Mouse (Mus musculus): ENCODE data around the gene Dmgdh. TPM values are rescaled to one million over a fixed set of nuclear protein-coding genes. Genes with fewer than 3 reads are reported as not detected.
A peak's percentile ranks its signal among the peaks of the same experiment; 100 is the strongest.

Gene Dmgdh
- polyA plus RNA-seq, 1 experiment = 0.17 TPM

GRCm38 (mm10) chr13:93772279-93772636 lies 98.0 kb downstream of the Dmgdh start:
- TF ChIP-seq POLR2A (IDR thresholded peaks at IDR 0.05; ENCODE audit: control insufficient read depth, low read depth, low read length) = no peak
- TF ChIP-seq CTCF (IDR thresholded peaks at IDR 0.05; ENCODE audit: control insufficient read depth, insufficient read depth, insufficient replicate concordance, low read depth, low read length) = no peak
- Histone ChIP-seq H3K4me3 (ENCODE audit: control insufficient read depth, low read depth, low read length) (peak overlapping the region; percentile 85), H3K27ac (ENCODE audit: control insufficient read depth, insufficient read depth, low read depth, low read length) (peak overlapping the region; percentile 51; the same call in 1 of the 2 replicates), H3K4me1 (ENCODE audit: control insufficient read depth, insufficient read depth, low read length) (peaks cover 14% of the 10 kb centered on the region), H3K36me3 (ENCODE audit: control insufficient read depth, insufficient read depth, low read length) (no peaks in the 10 kb centered on the region), H3K27me3 (ENCODE audit: control insufficient read depth, insufficient read depth, low read length) (no peaks in the 10 kb centered on the region)

DNA sequence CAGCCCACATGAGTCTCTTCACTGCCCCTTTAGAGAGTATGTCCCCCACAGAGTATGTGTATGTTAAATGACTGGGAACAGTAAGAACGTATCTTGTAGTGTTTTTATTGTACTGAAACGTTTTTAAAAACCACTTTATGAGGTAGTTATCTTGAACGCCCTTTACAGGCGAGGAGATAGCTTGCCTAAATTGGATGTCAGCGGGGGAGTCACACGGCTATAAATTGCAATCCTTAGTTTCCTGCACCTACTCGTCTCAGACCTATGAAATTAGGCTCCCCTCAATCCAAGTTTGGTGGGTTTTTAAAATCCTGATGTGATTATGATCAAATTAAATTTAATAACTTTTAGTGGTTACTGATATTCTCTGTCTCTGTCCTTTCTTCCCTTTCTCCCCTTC lies 98.6 kb downstream of the Dmgdh start:
- Histone ChIP-seq H3K36me3 (ENCODE audit: control insufficient read depth, insufficient read depth, low read length) (no peaks in the 10 kb centered on the region), H3K27ac (ENCODE audit: control insufficient read depth, insufficient read depth, low read depth, low read length) (no peak overlapping the region), H3K27me3 (ENCODE audit: control insufficient read depth, insufficient read depth, low read length) (no peaks in the 10 kb centered on the region), H3K4me3 (ENCODE audit: control insufficient read depth, low read depth, low read length) (no peak overlapping the region), H3K4me1 (ENCODE audit: control insufficient read depth, insufficient read depth, low read length) (peaks cover 14% of the 10 kb centered on the region)
- no peak for TF ChIP-seq POLR2A (IDR thresholded peaks at IDR 0.05; ENCODE audit: control insufficient read depth, low read depth, low read length)
- no peak for TF ChIP-seq CTCF (IDR thresholded peaks at IDR 0.05; ENCODE audit: control insufficient read depth, insufficient read depth, insufficient replicate concordance, low read depth, low read length)

GRCm38 (mm10) chr13:93773704-93774315 lies 99.6 kb downstream of the Dmgdh start:
- Histone ChIP-seq H3K27me3 (ENCODE audit: control insufficient read depth, insufficient read depth, low read length) (no peaks in the 10 kb centered on the region), H3K4me3 (ENCODE audit: control insufficient read depth, low read depth, low read length) (no peak overlapping the region), H3K36me3 (ENCODE audit: control insufficient read depth, insufficient read depth, low read length) (no peaks in the 10 kb centered on the region), H3K4me1 (ENCODE audit: control insufficient read depth, insufficient read depth, low read length) (peaks cover 14% of the 10 kb centered on the region), H3K27ac (ENCODE audit: control insufficient read depth, insufficient read depth, low read depth, low read length) (no peak overlapping the region)
- TF ChIP-seq CTCF (IDR thresholded peaks at IDR 0.05; ENCODE audit: control insufficient read depth, insufficient read depth, insufficient replicate concordance, low read depth, low read length) (no peak), POLR2A (IDR thresholded peaks at IDR 0.05; ENCODE audit: control insufficient read depth, low read depth, low read length) (no peak)

DNA sequence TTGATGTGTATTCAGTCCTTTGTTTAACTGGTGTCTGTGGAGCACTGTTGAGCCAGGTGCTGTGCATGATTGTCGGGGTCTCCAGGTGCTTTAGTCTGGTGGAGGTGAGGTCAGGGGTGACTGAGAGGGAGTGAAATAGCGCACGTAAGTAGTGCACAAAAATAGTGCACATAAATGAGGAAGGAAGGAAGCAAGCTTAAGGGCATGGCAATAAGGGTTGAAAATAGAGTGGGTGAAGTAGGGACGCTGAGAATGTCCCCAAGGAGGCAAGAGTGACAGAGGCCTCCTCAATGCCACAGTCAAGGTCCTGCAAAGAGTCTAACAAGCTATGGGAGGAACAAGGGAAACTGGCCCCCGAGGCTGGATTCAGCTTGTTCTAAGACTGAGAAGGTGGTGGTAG lies 108.6 kb downstream of the Dmgdh start:
- no peak overlapping the region for H3K27ac ChIP-seq (ENCODE audit: control insufficient read depth, insufficient read depth, low read depth, low read length)
- H3K4me1 ChIP-seq (ENCODE audit: control insufficient read depth, insufficient read depth, low read length) = no peaks in the 10 kb centered on the region
- H3K36me3 ChIP-seq (ENCODE audit: control insufficient read depth, insufficient read depth, low read length) = no peaks in the 10 kb centered on the region
- TF ChIP-seq POLR2A (IDR thresholded peaks at IDR 0.05; ENCODE audit: control insufficient read depth, low read depth, low read length) (no peak), CTCF (IDR thresholded peaks at IDR 0.05; ENCODE audit: control insufficient read depth, insufficient read depth, insufficient replicate concordance, low read depth, low read length) (no peak)
- H3K4me3 ChIP-seq (ENCODE audit: control insufficient read depth, low read depth, low read length) = no peak overlapping the region
- H3K27me3 ChIP-seq (ENCODE audit: control insufficient read depth, insufficient read depth, low read length) = no peaks in the 10 kb centered on the region

- no peaks in the 10 kb centered on the region for H3K4me1 ChIP-seq (ENCODE audit: control insufficient read depth, insufficient read depth, low read length)
These were observed 111.1 kb downstream of the Dmgdh start for GRCm38 (mm10) chr13:93785329-93785728.

DNA sequence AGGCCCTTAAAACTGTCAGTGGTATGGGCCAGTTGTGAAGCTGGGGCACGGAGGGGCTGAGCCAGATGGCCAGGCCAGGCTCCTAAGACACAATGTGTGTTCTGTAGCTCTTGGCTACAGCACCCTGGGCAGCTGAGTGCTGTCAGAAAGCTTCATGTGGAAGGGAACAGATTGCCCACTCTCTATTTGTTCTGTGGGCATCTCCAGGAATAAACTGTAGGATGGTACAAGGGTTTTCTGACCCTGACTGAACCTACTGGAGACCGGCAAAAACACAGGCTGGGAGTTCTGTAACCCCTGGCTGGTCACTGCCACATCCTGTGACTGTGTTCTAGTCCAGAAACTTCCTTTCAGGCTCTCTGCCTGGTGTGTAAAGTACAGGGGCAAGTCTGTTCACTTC lies 111.8 kb downstream of the Dmgdh start:
- no peaks in the 10 kb centered on the region for H3K36me3 ChIP-seq (ENCODE audit: control insufficient read depth, insufficient read depth, low read length)
- no peaks in the 10 kb centered on the region for H3K27me3 ChIP-seq (ENCODE audit: control insufficient read depth, insufficient read depth, low read length)
- H3K4me1 ChIP-seq (ENCODE audit: control insufficient read depth, insufficient read depth, low read length) = no peaks in the 10 kb centered on the region

More at GRCm38 (mm10) chr13:93785329-93785728, 111.1 kb downstream of the Dmgdh start:
- no peaks in the 10 kb centered on the region for H3K27me3 ChIP-seq (ENCODE audit: control insufficient read depth, insufficient read depth, low read length)
- TF ChIP-seq POLR2A (IDR thresholded peaks at IDR 0.05; ENCODE audit: control insufficient read depth, low read depth, low read length) (no peak), CTCF (IDR thresholded peaks at IDR 0.05; ENCODE audit: control insufficient read depth, insufficient read depth, insufficient replicate concordance, low read depth, low read length) (peak; percentile 17; the same call in 1 of the 2 replicates)
- no peaks in the 10 kb centered on the region for H3K36me3 ChIP-seq (ENCODE audit: control insufficient read depth, insufficient read depth, low read length)
- no peak overlapping the region for H3K4me3 ChIP-seq (ENCODE audit: control insufficient read depth, low read depth, low read length)
- no peak overlapping the region for H3K27ac ChIP-seq (ENCODE audit: control insufficient read depth, insufficient read depth, low read depth, low read length)

DNA sequence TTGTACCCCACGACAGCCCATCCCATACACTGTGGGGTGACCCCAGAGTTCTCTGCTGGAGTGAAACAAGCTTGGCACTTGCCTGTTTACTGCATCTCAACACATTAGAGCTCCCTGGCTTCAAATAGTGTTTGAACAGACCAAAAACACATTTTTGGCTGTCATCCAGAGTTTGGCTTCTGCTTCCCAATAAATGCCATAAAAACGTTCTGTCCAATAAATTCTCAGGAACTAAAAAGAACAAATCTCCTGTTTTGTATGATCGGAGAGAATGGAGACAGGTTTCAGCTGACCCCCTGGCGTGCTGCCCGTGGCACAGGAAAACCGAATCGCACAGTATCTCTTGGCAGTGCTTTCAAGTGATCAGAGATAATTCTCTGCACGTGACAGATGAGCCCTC lies 113.4 kb downstream of the Dmgdh start:
- no peaks in the 10 kb centered on the region for H3K27me3 ChIP-seq (ENCODE audit: control insufficient read depth, insufficient read depth, low read length)
- H3K4me3 ChIP-seq (ENCODE audit: control insufficient read depth, low read depth, low read length) = no peak overlapping the region
- no peaks in the 10 kb centered on the region for H3K36me3 ChIP-seq (ENCODE audit: control insufficient read depth, insufficient read depth, low read length)
- TF ChIP-seq POLR2A (IDR thresholded peaks at IDR 0.05; ENCODE audit: control insufficient read depth, low read depth, low read length) (no peak), CTCF (IDR thresholded peaks at IDR 0.05; ENCODE audit: control insufficient read depth, insufficient read depth, insufficient replicate concordance, low read depth, low read length) (no peak)
- no peak overlapping the region for H3K27ac ChIP-seq (ENCODE audit: control insufficient read depth, insufficient read depth, low read depth, low read length)
- no peaks in the 10 kb centered on the region for H3K4me1 ChIP-seq (ENCODE audit: control insufficient read depth, insufficient read depth, low read length)

More for the DNA sequence above, 111.8 kb downstream of the Dmgdh start:
- Histone ChIP-seq H3K4me3 (ENCODE audit: control insufficient read depth, low read depth, low read length) (no peak overlapping the region), H3K27ac (ENCODE audit: control insufficient read depth, insufficient read depth, low read depth, low read length) (no peak overlapping the region)
- TF ChIP-seq POLR2A (IDR thresholded peaks at IDR 0.05; ENCODE audit: control insufficient read depth, low read depth, low read length) (no peak), CTCF (IDR thresholded peaks at IDR 0.05; ENCODE audit: control insufficient read depth, insufficient read depth, insufficient replicate concordance, low read depth, low read length) (no peak)

Measured in testis, adult 2 months (tissue).